Comparison of ENCODE assay signal across 22 mouse cellular contexts in the genomic region with DNA sequence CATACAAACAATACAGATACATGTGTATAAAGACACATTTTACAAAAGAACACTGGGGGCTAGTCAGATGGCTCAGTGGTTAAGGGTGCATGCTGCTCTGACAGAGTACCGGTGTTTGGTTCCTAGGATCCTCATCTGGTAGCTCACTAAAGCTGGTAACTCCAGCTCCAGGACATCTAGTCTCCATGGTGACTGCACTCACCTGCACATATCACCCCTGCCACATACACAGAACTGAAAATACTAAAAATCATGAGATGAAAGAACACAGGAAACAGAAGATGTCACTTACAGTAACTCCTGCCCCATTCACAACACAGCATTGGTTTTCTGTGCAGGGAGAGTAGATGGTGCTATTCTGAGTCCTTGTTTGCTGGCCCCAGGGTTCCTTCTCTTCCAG. TPM values are rescaled to one million over a fixed set of nuclear protein-coding genes. Genes with fewer than 3 reads are reported as not detected.
DNase-seq lines count a peak whose midpoint lies in the region; ATAC-seq and TF ChIP-seq lines count a peak whose summit lies in the region.
"Had no signal": no experiment of that assay in that cellular context is flagged by ENCODE, and none has a peak within 500 bp of the region (broad histone marks: within the 10 kb centered on the region; RNA-seq: fewer than 3 reads in every experiment).

No protein-coding gene starts in this region.

- no peak overlapping the region for H3K9ac ChIP-seq in liver, postnatal 0 days (replicated peaks)
- no peak overlapping the region for H3K9ac ChIP-seq in midbrain, embryonic 16.5 days (ENCODE audit: low read depth, low read length)
- H3K9ac ChIP-seq: embryonic facial prominence, embryonic 12.5 days; forebrain, embryonic 13.5 days; forebrain, embryonic 15.5 days; forebrain, postnatal 0 days had no signal

- WGBS in liver, postnatal 0 days (ENCODE audit: insufficient replicate concordance), result 85% methylated on average over 1 of the region's 1 CpGs
- WGBS in bone marrow, adult 2 months, result 90% methylated on average over 1 of the region's 1 CpGs
- WGBS in midbrain, embryonic 16.5 days, result 90% methylated on average over 1 of the region's 1 CpGs

- H3K27me3 ChIP-seq in liver, postnatal 0 days (ENCODE audit: insufficient read depth, low read length), result no peaks in the 10 kb centered on the region
- H3K27me3 ChIP-seq in midbrain, embryonic 16.5 days (ENCODE audit: control insufficient read depth, insufficient read depth, low read depth, low read length), result no peaks in the 10 kb centered on the region
- H3K27me3 ChIP-seq: embryonic facial prominence, embryonic 12.5 days; forebrain, embryonic 13.5 days; forebrain, embryonic 15.5 days had no signal

- no peak for TF ChIP-seq POLR2A in bone marrow, adult 2 months (IDR thresholded peaks at IDR 0.05; ENCODE audit: borderline replicate concordance, control insufficient read depth, low read depth, low read length)

- no peaks in the 10 kb centered on the region; the same call in 1 of the 2 replicates for H3K36me3 ChIP-seq in liver, postnatal 0 days (replicated peaks; ENCODE audit: insufficient read depth, low read length)
- no peaks in the 10 kb centered on the region for H3K36me3 ChIP-seq in midbrain, embryonic 16.5 days (ENCODE audit: control insufficient read depth, insufficient read depth, low read length)
- H3K36me3 ChIP-seq: embryonic facial prominence, embryonic 10.5 days; embryonic facial prominence, embryonic 12.5 days; forebrain, embryonic 15.5 days had no signal

- ATAC-seq in liver, postnatal 0 days, result no peak
- peak; percentile 64 for ATAC-seq in CD4-positive, CD25-positive, alpha-beta regulatory T cell, adult 4 months
- ATAC-seq in midbrain, embryonic 16.5 days, result no peak
- ATAC-seq: forebrain, embryonic 13.5 days; forebrain, embryonic 15.5 days; forebrain, postnatal 0 days had no signal

- H3K4me1 ChIP-seq in liver, postnatal 0 days (ENCODE audit: insufficient read depth), result peaks cover 15% of the 10 kb centered on the region
- H3K4me1 ChIP-seq in bone marrow, adult 2 months (ENCODE audit: control insufficient read depth, insufficient read depth, low read length), result peaks cover 1% of the 10 kb centered on the region; the same call in 1 of the 2 replicates
- no peaks in the 10 kb centered on the region for H3K4me1 ChIP-seq in midbrain, embryonic 16.5 days (ENCODE audit: control insufficient read depth, insufficient read depth, low read length)
- H3K4me1 ChIP-seq: embryonic facial prominence, embryonic 10.5 days; embryonic facial prominence, embryonic 12.5 days; forebrain, embryonic 13.5 days; forebrain, embryonic 15.5 days had no signal

- no peak overlapping the region for H3K4me3 ChIP-seq in liver, postnatal 0 days (ENCODE audit: low read depth, low read length)
- peak overlapping the region; percentile 21 for H3K4me3 ChIP-seq in bone marrow, adult 2 months (replicated peaks; ENCODE audit: control insufficient read depth, low read depth, low read length)
- no peak overlapping the region for H3K4me3 ChIP-seq in midbrain, embryonic 16.5 days (ENCODE audit: low read depth, low read length)
- H3K4me3 ChIP-seq: embryonic facial prominence, embryonic 10.5 days; embryonic facial prominence, embryonic 12.5 days; forebrain, embryonic 13.5 days; forebrain, embryonic 15.5 days had no signal

- TF ChIP-seq CTCF in liver, postnatal 0 days (IDR thresholded peaks at IDR 0.05; ENCODE audit: low read depth), result no peak
- TF ChIP-seq CTCF in bone marrow, adult 2 months (IDR thresholded peaks at IDR 0.05; ENCODE audit: control insufficient read depth, insufficient read depth, low read length), result no peak

- no peaks in the 10 kb centered on the region for H3K9me3 ChIP-seq in liver, postnatal 0 days (ENCODE audit: low read length)
- H3K9me3 ChIP-seq in midbrain, embryonic 16.5 days (replicated peaks; ENCODE audit: control insufficient read depth, low read length, poor library complexity, severe bottlenecking), result no peaks in the 10 kb centered on the region
- H3K9me3 ChIP-seq: embryonic facial prominence, embryonic 10.5 days; embryonic facial prominence, embryonic 12.5 days; forebrain, embryonic 13.5 days; forebrain, embryonic 15.5 days had no signal

- no peak for TF ChIP-seq EP300 in liver, postnatal 0 days (IDR thresholded peaks at IDR 0.05; ENCODE audit: low read depth)

- peak overlapping the region; percentile 58; the same call in 1 of the 2 replicates for H3K4me2 ChIP-seq in liver, postnatal 0 days (ENCODE audit: low read depth, low read length)
- no peak overlapping the region for H3K4me2 ChIP-seq in midbrain, embryonic 16.5 days (ENCODE audit: low read length)
- H3K4me2 ChIP-seq: embryonic facial prominence, embryonic 12.5 days; forebrain, embryonic 13.5 days; forebrain, embryonic 15.5 days had no signal

- no peak overlapping the region for H3K27ac ChIP-seq in liver, postnatal 0 days (ENCODE audit: low read depth)
- no peak overlapping the region for H3K27ac ChIP-seq in bone marrow, adult 2 months (ENCODE audit: control insufficient read depth, insufficient read depth, low read depth, low read length, poor library complexity)
- H3K27ac ChIP-seq in midbrain, embryonic 16.5 days (ENCODE audit: low read length), result no peak overlapping the region
- H3K27ac ChIP-seq: embryonic facial prominence, embryonic 10.5 days; embryonic facial prominence, embryonic 12.5 days; forebrain, embryonic 13.5 days; forebrain, embryonic 15.5 days had no signal

- DNase-seq in liver, postnatal 0 days, result no peak
- no peak for DNase-seq in liver
- peak; percentile 56 for DNase-seq in naive thymus-derived CD4-positive, alpha-beta T cell, adult 2 months (ENCODE audit: low read depth)
- no peak for DNase-seq in thymus, postnatal 14 days
- DNase-seq in adrenal gland, adult 8-10 months, result no peak
- DNase-seq: adrenal gland, postnatal 10 days; adrenal gland, postnatal 25 days; B cell, adult 2 months; cerebellum, adult 11-12 months; cerebellum, adult 2 months; cerebellum, adult 9-10 months; cerebellum, postnatal 10 days; cerebellum, postnatal 25 days; forebrain, postnatal 0 days had no signal

RNA-seq across cellular contexts. Expression of gene B430306N03Rik, which starts 2.7 kb away (rescaled TPM):
- polyA plus RNA-seq in liver, postnatal 0 days (2015; fragmentation: Nextera tagmentation; extraction: Ambion mirVana), result 4.7 and 5.1 TPM in 2 replicates
- 1 to 10 TPM; 1.8 to 2.5 TPM for polyA plus RNA-seq in CD4-positive, CD25-positive, alpha-beta regulatory T cell, adult 4 months (2017; shearing (Covaris generic))
- polyA plus RNA-seq in bone marrow, adult 2 months (2011; ENCODE audit: insufficient read depth, insufficient read length, low replicate concordance, missing spikeins), result 14.0 and 32.4 TPM in 2 replicates
- polyA plus RNA-seq in midbrain, embryonic 16.5 days (2015; fragmentation: Nextera tagmentation; extraction: Ambion mirVana), result 0.14 TPM in 1 of 2 replicates, not detected in the other
- under 1 TPM; 0.35 to 0.65 (median 0.54) TPM for total RNA-seq in adrenal gland, adult 8-10 months (2022)
- polyA plus RNA-seq: embryonic facial prominence, embryonic 10.5 days; forebrain, embryonic 11.5 days had no signal

RNA-seq across cellular contexts. Expression of gene Treml2, which starts 19.4 kb away (rescaled TPM):
- 2.0 and 2.7 TPM in 2 replicates for polyA plus RNA-seq in liver, postnatal 0 days (2015; fragmentation: Nextera tagmentation; extraction: Ambion mirVana)
- polyA plus RNA-seq in CD4-positive, CD25-positive, alpha-beta regulatory T cell, adult 4 months (2017; shearing (Covaris generic)), result 10 to 100 TPM; 13.2 to 16.8 TPM
- 56.4 and 152 TPM in 2 replicates for polyA plus RNA-seq in bone marrow, adult 2 months (2011; ENCODE audit: insufficient read depth, insufficient read length, low replicate concordance, missing spikeins)
- 0.09 TPM in 1 of 2 replicates, not detected in the other for polyA plus RNA-seq in midbrain, embryonic 16.5 days (2015; fragmentation: Nextera tagmentation; extraction: Ambion mirVana)
- under 1 TPM; 0.12 to 0.56 (median 0.40) TPM for total RNA-seq in adrenal gland, adult 8-10 months (2022)

RNA-seq across cellular contexts. Expression of gene Trem2, which starts 27.5 kb away (rescaled TPM):
- 5.6 and 6.3 TPM in 2 replicates for polyA plus RNA-seq in liver, postnatal 0 days (2015; fragmentation: Nextera tagmentation; extraction: Ambion mirVana)
- not detected for polyA plus RNA-seq in CD4-positive, CD25-positive, alpha-beta regulatory T cell, adult 4 months (2017; shearing (Covaris generic))
- polyA plus RNA-seq in bone marrow, adult 2 months (2011; ENCODE audit: insufficient read depth, insufficient read length, low replicate concordance, missing spikeins), result 4.0 and 6.2 TPM in 2 replicates
- polyA plus RNA-seq in midbrain, embryonic 16.5 days (2015; fragmentation: Nextera tagmentation; extraction: Ambion mirVana), result 2.9 and 3.1 TPM in 2 replicates
- total RNA-seq in adrenal gland, adult 8-10 months (2022), result 10 to 100 TPM in 2 of 4 experiments, 1 to 10 TPM in 2; 5.5 to 22.1 (median 14.4) TPM

RNA-seq across cellular contexts. Expression of gene Treml1, which starts 41.0 kb away (rescaled TPM):
- polyA plus RNA-seq in liver, postnatal 0 days (2015; fragmentation: Nextera tagmentation; extraction: Ambion mirVana), result 17.3 and 18.8 TPM in 2 replicates
- polyA plus RNA-seq in CD4-positive, CD25-positive, alpha-beta regulatory T cell, adult 4 months (2017; shearing (Covaris generic)), result not detected
- polyA plus RNA-seq in bone marrow, adult 2 months (2011; ENCODE audit: insufficient read depth, insufficient read length, low replicate concordance, missing spikeins), result 58.8 and 115 TPM in 2 replicates
- polyA plus RNA-seq in midbrain, embryonic 16.5 days (2015; fragmentation: Nextera tagmentation; extraction: Ambion mirVana), result 0.22 and 0.39 TPM in 2 replicates
- total RNA-seq in adrenal gland, adult 8-10 months (2022), result under 1 TPM; 0.31 to 0.77 (median 0.64) TPM
- total RNA-seq: adrenal gland, postnatal 25 days; forebrain, postnatal 0 days had no signal
- polyA plus RNA-seq: forebrain, postnatal 0 days had no signal

RNA-seq across cellular contexts. Expression of gene Treml4, which starts 54.6 kb away (rescaled TPM):
- 7.9 and 9.2 TPM in 2 replicates for polyA plus RNA-seq in liver, postnatal 0 days (2015; fragmentation: Nextera tagmentation; extraction: Ambion mirVana)
- 1 to 10 TPM in 1 of 2 experiments, under 1 TPM in 1; 0.87 to 1.8 TPM for polyA plus RNA-seq in CD4-positive, CD25-positive, alpha-beta regulatory T cell, adult 4 months (2017; shearing (Covaris generic))
- 5.4 and 21.2 TPM in 2 replicates for polyA plus RNA-seq in bone marrow, adult 2 months (2011; ENCODE audit: insufficient read depth, insufficient read length, low replicate concordance, missing spikeins)
- polyA plus RNA-seq in midbrain, embryonic 16.5 days (2015; fragmentation: Nextera tagmentation; extraction: Ambion mirVana), result 0.38 TPM in 1 of 2 replicates, not detected in the other
- total RNA-seq in adrenal gland, adult 8-10 months (2022), result 1 to 10 TPM in 1 of 4 experiments, under 1 TPM in 3; 0.21 to 1.4 (median 0.90) TPM
- total RNA-seq: forebrain, postnatal 0 days had no signal
- polyA plus RNA-seq: forebrain, embryonic 11.5 days; forebrain, embryonic 15.5 days; forebrain, postnatal 0 days had no signal
